Mouse (Mus musculus): ENCODE results near the gene Rab42.
A peak's percentile ranks its signal among the peaks of the same experiment; 100 is the strongest.
"Not testable (repeated sequence)": the region's sequence is repeated elsewhere in the genome, so short reads cannot be mapped to it uniquely, and the experiment has no call there.

Rab42 gene

GRCm38 (mm10) chr4:132311801-132312200, 8.6 kb upstream of the Rab42 start:
- DNase-seq (ENCODE audit: low spot score in 2 of 2) = no peak

DNA sequence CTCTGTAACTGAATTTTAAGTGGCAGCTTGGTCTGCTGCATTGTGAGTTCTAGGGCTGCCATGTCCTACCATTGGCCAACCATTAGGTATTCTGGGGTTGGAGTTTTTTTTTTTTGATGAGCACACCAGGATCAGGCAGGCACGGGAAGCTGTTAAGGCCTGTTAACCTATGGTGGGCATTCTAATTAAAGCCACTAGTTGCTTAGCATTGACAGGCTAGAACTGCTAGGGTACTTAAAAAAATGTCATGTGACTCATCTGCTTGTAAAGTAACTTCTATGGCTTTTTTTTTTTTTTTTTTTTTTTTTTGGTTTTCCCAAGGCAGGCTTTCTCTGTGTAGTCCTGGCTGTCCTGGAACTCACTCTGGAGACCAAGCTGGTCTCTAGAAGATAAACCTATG, 8.0 kb upstream of the Rab42 start:
- DNase-seq (ENCODE audit: low spot score in 2 of 2) = no peak

DNA sequence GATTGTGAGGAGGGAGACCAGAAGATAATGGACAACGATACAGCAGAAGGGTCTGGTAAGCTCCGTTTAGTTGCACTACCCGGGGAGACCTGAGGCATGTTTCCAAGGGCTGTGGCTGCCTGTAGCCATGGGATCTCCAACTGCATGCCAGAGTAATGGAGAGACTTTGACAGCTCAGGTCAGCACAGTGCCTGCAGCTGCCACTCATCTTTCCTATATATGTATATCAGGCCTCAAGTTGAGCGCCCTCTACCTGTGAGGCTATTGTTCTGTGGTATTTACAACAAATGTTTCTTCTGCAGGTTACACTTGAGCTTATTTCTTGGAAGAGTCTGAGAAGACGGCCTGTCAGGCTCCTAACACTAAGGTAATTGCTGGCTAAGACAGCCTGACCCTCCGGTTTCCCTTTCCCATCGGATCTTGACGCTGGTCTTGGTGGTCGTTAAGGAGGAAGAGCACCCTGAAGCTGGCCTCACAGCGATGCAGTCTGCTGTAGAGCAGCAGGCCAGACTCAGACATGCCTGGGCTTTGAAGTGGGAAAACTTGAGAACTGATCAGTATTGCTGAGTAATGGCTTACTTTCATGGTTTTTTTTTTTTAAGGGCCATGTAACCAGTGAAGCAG, 6.8 kb upstream of the Rab42 start:
- DNase-seq (ENCODE audit: low spot score in 2 of 2) = peak in 1 of 2 experiments; percentile 38

DNA sequence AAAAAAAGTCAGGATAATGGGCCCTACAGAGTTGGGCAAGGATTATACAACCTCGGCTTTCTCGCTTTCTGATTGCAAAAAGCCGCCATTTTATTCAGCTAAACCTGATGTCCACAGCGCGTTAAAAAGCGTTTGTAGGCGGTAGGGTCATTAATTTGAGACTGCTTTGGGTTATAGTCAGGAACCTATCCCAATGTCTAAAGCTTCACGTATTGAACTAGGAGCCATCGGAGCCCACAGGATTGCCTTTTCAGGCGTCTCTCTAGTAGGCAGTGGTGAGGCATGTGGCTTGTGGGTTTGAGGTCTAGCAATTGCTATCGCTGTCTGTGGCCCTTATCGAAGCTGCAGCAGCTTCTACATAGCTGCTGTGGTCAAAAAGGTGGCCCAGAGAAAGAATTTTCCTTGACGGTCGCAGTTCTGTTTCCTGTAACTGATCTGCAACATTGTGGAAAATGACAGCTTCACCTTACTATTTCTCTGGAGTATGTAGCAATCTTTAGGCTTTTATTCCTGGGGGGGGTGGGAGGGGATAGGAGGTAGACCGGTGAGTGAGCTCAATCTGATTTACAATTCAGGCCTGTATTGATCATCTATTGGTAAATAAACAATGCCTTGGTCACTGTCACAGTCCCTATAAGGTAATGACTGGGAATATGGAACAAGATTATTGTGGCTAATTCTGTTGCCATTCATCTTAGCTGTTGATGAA, 6.1 kb upstream of the Rab42 start:
- DNase-seq (ENCODE audit: low spot score in 2 of 2) = peak in 1 of 2 experiments; percentile 26

DNA sequence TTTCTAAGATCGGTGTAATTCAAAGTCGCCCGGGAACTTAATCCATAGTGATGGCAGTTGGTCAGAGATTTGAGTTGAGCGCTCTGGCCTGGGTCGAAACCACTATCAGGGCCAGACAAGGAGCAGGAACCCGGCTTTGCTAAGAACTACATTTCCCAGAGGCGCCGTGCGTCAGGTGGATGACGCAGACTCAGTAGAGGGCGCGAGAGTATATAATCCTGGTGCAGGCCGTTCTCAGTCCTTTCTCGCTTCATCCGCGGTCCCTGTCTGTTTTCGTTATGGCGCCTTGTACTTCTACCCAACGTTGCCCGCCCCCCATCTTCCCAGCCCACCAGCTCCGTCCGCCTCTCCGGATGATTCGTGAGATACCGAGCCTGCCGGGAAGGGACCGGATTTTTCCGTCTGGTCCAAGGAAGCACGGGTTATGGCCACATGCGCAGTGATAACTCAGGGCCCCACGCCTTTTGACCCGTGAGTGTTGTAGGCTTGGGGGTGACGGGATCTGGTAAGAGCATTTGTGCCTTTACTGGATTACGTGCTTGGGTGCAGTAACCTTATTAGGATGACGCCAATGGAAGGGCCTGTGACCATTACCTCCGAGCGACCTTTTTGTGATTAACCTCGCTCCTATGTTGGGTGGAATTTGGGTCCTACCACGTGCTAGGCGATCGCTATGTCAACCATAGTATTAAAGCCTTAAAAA, 5.4 kb upstream of the Rab42 start:
- DNase-seq (ENCODE audit: low spot score in 2 of 2) = peak; percentile 91 to 92

GRCm38 (mm10) chr4:132306004-132306403, 2.8 kb upstream of the Rab42 start:
- DNase-seq (ENCODE audit: low spot score in 2 of 2) = no peak

DNA sequence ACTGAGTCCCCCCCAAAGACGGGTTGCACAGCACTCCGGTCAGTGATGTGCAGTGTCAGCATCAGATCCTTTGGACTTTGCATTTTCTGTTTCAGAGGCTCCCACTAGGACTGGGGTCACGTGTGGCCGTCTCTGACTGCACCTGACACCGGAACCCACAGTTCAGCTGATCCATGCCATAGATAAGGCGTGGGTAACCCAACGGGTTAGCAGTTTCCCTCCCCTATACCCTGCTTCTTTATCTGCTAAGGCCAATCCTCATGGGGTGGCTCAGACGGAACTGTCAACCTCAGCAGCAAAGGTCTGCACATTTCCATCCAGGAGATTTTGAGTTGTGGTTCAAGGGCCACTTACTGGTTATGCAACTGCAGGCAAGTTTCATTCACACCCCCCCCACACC, 2.1 kb upstream of the Rab42 start:
- no peak for DNase-seq (ENCODE audit: low spot score in 2 of 2)

GRCm38 (mm10) chr4:132303484-132303883, 299 bp upstream of the Rab42 start:
- DNase-seq (ENCODE audit: low spot score in 2 of 2) = not testable (repeated sequence)

- DNase-seq (ENCODE audit: low spot score in 2 of 2) = no peak
Observed at GRCm38 (mm10) chr4:132301965-132302938, 933 bp downstream of the Rab42 start.

DNA sequence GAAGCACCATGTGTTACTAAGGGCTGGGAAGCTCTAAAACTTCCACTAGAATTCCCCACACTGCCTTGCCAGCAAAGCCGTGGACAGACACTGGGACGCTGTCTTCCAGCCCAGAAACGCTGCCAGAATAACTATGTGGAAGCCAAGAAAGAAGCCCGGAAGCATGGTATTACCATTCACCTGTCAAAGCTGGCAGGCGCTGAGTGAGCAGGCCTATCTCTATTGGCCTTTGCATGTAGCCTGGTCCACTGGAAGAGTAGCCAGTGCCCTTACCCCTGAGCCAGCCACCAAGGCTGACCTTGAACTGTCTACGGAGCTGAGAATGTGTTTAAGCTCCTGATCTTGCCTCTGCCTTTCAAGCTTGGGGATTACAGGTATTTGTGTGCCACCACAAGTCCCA, 1.7 kb downstream of the Rab42 start:
- DNase-seq (ENCODE audit: low spot score in 2 of 2) = peak; percentile 56 to 58

DNA sequence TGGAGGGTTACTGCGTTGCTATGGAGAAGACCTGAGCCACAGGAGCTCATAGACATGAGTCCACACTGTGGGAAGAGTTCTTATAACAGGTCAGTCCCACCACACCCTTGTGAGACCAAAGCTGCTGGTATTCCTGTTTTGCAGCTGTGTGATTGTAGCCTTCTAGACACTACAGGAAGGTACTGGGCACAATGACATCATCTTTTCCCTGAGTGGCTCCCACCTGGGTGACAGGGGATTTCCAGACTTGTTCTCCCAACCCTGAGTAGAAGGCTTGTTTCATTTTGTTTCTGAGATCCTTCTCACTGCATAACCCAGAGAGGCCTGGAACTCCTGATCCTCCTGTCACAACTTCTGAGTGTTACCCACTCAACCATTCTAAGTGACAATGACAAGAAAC, 3.3 kb downstream of the Rab42 start:
- no peak for DNase-seq (ENCODE audit: low spot score in 2 of 2)

DNA sequence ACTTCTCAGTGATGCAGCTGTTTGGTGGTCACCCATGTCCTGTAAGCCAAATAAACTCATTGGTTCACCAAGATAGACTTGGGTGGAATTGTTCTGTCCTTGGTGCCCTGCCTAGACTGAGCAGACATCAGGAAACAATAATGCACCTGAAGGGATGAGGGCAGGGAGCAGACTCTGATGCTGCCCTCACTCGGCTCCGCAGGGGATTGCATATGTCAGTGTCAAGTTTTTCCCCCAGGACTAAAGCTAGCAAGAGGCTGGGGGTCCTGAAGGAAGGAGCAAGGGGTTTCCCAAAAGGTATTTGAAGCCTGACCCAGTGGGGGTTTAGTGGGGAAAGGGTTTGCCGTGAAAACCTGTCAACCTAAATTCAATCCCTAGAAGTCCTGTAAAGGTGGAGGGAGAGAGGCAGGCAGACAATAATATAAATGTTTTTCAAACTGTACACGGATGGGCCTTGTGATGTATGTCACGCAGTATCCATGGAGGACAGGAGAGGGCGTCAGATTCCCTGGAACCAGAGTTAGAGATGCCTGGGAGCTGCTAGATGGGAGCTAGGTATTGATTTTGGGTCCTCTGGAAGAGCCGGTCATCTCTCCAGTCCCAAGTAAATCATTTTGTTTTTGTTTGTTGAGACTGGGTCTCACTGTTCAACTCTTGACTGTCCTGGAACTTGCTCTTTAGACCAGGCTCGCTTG, 7.3 kb downstream of the Rab42 start:
- DNase-seq (ENCODE audit: low spot score in 2 of 2) = no peak

GRCm38 (mm10) chr4:132293682-132294240, 9.4 kb downstream of the Rab42 start:
- no peak for DNase-seq (ENCODE audit: low spot score in 2 of 2)

DNA sequence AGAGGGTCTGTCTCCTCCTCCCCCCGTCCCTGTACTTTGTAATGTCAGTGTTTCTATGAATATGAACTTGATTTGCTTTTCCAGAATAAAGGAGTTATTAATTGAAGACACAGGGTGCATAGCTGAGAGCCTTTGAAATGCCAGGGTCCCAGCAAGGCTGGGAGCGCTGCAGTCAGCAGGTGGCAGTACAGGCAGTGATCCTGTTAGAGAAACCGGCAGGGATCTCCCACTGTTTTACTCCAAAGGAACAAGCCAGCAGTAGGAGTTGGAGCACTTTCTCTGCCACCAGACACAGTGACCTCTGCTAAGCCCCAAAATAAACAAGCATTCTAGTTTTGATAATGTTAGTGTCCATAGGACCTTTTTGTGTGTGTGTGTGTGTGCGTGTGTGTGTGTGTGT, 10.2 kb downstream of the Rab42 start:
- no peak for DNase-seq (ENCODE audit: low spot score in 2 of 2)

DNA sequence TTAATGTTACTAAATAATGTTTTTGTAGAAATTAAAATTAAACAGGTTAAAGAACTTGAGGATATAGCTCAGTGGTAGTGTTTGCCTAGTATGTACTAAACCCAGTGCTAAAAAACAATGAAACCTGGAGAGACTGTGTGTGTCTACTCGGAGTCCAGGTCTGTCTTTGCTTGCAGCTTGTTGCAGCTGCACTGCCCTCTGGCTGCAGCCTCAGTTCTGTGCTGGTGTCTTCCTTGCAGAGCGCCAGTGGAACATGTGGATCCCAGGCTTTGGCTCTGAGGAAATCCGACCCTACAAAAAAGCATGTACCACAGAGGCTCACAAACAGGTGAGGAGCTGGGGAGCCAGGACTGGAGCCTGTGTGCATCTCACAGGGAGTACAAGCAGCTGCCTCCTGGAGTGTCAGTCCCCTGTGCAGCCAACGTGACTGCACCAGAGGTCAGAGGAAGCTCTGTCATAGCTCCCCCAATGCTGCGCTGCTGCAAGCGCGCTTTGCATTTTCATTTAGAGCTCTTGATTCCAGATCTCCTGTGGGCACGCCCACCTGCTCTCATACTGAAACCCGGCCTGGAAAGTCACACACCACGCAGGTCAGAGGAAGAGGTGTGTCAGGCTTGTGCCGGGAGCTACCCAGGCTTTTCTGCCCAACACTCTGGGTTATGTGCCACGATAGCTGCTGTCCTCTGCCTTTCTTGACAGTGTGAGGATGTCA, 11.4 kb downstream of the Rab42 start:
- DNase-seq (ENCODE audit: low spot score in 2 of 2) = no peak

DNA sequence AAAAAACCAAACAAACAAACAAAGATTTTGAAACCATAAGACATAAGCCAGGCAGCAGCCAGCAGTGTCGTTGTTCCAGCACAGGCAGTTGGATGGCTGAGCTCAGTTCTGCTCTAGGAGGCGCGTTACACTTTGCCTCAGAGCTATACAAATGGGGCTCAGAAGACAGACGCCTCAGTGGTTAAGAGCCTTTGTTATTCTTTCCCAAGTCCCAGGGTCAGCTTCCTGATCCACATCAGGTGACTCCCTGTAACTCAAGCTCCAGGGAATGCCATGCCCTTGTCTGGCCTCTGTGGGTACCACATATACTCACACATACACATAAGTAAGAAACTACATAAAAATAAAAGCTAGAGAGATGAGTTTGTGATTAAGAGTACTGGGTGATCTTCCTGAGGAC, 12.1 kb downstream of the Rab42 start:
- no peak for DNase-seq (ENCODE audit: low spot score in 2 of 2)

DNA sequence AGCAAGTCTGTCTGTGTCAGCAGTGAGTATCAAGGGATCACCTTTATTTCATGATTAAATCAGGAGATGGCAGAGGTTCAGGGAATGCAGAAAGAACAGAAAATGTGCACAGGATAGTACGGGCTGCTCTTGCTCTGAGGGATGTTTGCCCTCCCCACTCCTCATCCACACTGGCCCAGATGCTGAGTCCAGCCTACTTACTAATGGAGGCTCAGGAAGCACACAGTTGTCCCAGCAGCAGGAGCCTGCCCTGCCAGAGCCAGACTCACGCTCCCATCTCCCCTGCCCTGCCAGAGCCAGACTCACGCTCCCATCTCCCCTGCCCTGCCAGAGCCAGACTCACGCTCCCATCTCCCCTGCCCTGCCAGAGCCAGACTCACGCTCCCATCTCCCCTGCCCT, 14.3 kb downstream of the Rab42 start:
- DNase-seq (ENCODE audit: low spot score in 2 of 2) = not testable (repeated sequence)

DNA sequence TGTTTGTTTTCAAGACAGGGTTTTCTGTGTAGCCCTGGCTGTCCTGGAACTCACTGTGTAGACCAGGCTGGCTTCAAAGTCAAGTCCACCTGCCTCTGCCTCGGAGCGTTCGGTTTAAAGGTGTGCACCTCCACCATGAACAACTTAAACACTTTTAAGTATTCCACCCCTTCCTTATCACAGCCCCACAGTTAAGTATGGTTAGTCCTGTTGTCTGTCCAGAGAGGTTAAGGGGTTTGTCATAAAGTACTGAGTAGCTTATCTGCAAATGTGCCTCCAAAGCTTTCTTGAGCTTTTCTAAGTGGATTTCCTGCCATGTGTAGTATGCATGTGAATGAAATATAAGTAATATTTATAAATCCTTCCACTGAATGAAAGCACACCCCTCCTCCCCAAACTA, 27.2 kb downstream of the Rab42 start:
- DNase-seq (ENCODE audit: low spot score in 2 of 2) = no peak

- peak; percentile 94 to 97 for DNase-seq (ENCODE audit: low spot score in 2 of 2)
Observed at GRCm38 (mm10) chr4:132274156-132274862, 28.9 kb downstream of the Rab42 start, which contains the start of gene Taf12. TSS of gene Taf12 (plus strand) at chr4:132274375.
